Mouse (Mus musculus): ENCODE data around the gene Slc6a16.

GRCm38 (mm10) chr7:45238723-45239496, 2.0 kb upstream of the Slc6a16 start, which contains the start of gene Cd37:
- TF ChIP-seq CTCF (IDR thresholded peaks at IDR 0.05; ENCODE audit: low read depth, low read length) (no peak), GATA1 (IDR thresholded peaks at IDR 0.05; ENCODE audit: borderline replicate concordance, low read length) (no peak), TAL1 (conservative IDR thresholded peaks at IDR 0.05; ENCODE audit: low read depth, low read length) (no peak)

All from G1E (cell line).